Mouse (Mus musculus) G1E (cell line): ENCODE measurements around the gene Srl.

Source experiments
- CTCF ChIP-seq: IDR thresholded peaks from 2 replicates; pipeline ENCODE4 v1.5.1; 2012; ENCODE audit warnings: low read depth, low read length, inconsistent platforms, mixed read lengths
- GATA1 ChIP-seq: IDR thresholded peaks from 2 replicates; pipeline ENCODE4 v1.6.1; 2012; ENCODE audit warnings: borderline replicate concordance, low read length, inconsistent platforms, mixed read lengths

GRCm38 (mm10) chr16:4449418-4449817, 92.2 kb downstream of the Srl start:
- TF ChIP-seq CTCF: no peak
- TF ChIP-seq GATA1: no peak
